Mouse (Mus musculus): ENCODE results near the gene Cul4a. TPM values are rescaled to one million over a fixed set of nuclear protein-coding genes. Genes with fewer than 3 reads are reported as not detected.

Cul4a gene
- 15.5 TPM for polyA plus RNA-seq (2015; fragmentation: Illumina TruSeq; extraction: RNeasy Lipid Tissue Mini Kit (QIAGEN cat#74804); ENCODE audit: insufficient read depth, low read depth, low replicate concordance)

DNA sequence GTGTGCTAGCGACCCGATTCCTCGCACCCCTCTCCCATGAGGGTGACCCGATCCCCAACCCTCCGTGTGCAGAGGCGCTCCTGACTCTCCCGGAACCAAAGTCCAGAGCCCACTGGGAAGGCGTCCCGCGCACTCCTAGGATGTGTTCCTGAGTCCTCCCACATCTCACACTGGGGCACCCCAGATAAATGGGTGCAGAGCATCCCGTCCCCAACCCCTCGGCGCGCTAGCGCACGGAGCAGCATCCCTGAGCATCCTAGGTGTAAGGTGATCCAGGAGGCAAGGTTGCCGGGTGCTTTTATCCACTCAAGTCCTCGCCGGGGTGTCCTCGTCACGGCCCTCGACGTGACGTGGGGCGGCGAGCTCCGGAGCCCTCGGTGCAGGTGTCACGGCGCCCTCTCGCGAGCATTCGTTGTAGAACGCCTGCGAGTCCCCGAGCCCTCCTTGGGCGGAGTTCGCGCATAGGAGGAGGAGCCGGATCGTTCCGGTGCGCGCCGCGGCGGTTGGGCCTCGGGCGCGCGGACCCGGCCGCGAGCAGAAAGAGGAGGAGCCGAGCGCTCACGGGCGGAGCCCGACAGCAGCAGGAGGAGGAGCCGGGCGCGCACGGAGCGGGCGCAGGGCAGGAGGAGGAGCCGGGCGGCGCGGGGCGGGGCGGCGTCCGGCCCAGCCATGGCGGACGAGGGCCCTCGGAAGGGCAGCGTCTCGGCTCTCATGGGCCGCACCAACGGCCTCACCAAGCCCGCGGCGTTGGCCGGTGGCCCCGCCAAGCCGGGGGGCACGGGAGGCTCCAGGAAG is at the start of gene Cul4a, which contains the start of gene Pcid2:
TSS of gene Cul4a (plus strand) at position 535 of the 795 bp plus-strand sequence.
TSS of gene Pcid2 (minus strand) at position 373 of the 795 bp plus-strand sequence.

DNA sequence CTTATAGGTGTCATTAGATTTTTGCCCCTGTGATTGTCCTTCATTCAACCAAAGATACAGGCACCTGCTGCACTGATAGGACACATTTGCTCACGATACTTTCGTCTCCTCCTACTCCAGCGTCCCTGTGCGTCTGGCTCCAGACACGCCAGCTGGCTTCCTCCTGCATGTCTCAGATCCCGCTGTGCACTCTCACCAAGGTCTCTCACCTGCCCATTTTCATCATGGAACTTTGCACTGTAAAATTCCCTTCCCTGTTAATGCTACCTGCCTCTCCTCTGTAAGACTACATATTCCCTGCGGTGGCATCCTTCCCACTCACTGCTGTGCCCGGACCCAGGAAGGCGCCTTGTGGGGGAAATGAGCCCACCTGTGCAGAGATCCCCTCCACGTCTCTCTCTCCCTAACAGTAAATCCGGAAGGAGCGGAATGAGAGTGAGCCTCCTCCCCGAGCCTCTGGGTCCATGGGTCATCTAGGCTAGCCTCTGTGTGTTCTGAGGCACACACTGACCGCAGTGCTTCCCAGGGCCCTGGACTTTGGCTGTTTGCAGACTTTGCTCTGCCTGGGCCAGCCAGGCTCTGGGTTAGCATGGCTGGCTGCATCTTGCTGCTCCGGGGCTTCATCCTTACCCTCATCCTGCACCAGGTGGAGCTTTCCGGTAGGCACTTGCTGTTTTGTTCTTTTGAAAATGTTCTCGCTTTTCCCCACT is 44.8 kb upstream of the Cul4a start, which contains the start of gene Proz:
TSS of gene Proz (plus strand) at position 474 of the 710 bp plus-strand sequence.

DNA sequence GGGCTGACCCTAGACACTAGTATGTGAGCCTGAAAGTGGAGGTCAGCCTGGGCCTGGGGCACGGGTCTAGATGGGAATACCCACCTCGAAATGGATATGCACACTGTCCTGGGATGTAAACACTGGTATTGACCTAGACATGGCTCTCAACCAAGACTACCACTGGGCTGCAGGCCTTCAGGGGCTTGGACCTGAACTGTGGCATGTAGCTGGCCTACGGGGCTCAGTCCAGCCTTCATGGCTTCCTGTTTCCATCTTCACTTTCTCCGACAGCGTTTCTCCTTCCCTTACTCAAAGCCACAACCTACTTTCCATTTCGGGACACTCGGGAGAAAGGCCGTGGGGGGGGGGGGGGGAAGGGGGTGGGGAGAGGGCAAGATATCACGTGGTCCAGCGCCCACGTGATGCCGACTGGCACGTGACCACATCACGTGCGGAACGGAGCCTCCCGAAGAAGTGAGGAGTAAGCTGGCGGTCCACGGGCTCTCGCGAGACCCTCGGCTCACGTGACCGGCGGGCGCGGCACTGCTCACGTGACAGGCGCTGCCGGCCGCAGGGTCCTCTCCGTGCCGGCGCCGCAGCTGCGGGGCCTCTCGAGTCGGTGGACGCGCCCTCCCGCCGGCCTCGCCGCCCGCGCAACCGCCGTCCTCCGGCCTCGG is 53.4 kb downstream of the Cul4a start, which contains the start of gene Lamp1:
TSS of gene Lamp1 (plus strand) at position 444 of the 659 bp plus-strand sequence.

Other genes starting within 250 kb of the Cul4a start
- gene Mcf2l, start 231.8 kb upstream of the Cul4a start, polyA plus RNA-seq (2015; fragmentation: Illumina TruSeq; extraction: RNeasy Lipid Tissue Mini Kit (QIAGEN cat#74804); ENCODE audit: insufficient read depth, low read depth, low replicate concordance): 34.9 TPM
- gene F7, start 79.6 kb upstream of the Cul4a start, polyA plus RNA-seq (2015; fragmentation: Illumina TruSeq; extraction: RNeasy Lipid Tissue Mini Kit (QIAGEN cat#74804); ENCODE audit: insufficient read depth, low read depth, low replicate concordance): not detected
- gene F10, start 68.3 kb upstream of the Cul4a start, polyA plus RNA-seq (2015; fragmentation: Illumina TruSeq; extraction: RNeasy Lipid Tissue Mini Kit (QIAGEN cat#74804); ENCODE audit: insufficient read depth, low read depth, low replicate concordance): 0.76 TPM
- gene Proz, start 44.7 kb upstream of the Cul4a start, polyA plus RNA-seq (2015; fragmentation: Illumina TruSeq; extraction: RNeasy Lipid Tissue Mini Kit (QIAGEN cat#74804); ENCODE audit: insufficient read depth, low read depth, low replicate concordance): not detected
- gene Pcid2, start 162 bp upstream of the Cul4a start, polyA plus RNA-seq (2015; fragmentation: Illumina TruSeq; extraction: RNeasy Lipid Tissue Mini Kit (QIAGEN cat#74804); ENCODE audit: insufficient read depth, low read depth, low replicate concordance): 7.4 TPM
- gene Lamp1, start 53.5 kb downstream of the Cul4a start, polyA plus RNA-seq (2015; fragmentation: Illumina TruSeq; extraction: RNeasy Lipid Tissue Mini Kit (QIAGEN cat#74804); ENCODE audit: insufficient read depth, low read depth, low replicate concordance): 98.1 TPM
- gene Grtp1, start 95.0 kb downstream of the Cul4a start, polyA plus RNA-seq (2015; fragmentation: Illumina TruSeq; extraction: RNeasy Lipid Tissue Mini Kit (QIAGEN cat#74804); ENCODE audit: insufficient read depth, low read depth, low replicate concordance): 3.3 TPM
- not detected for gene Adprhl1, start 148.5 kb downstream of the Cul4a start, polyA plus RNA-seq (2015; fragmentation: Illumina TruSeq; extraction: RNeasy Lipid Tissue Mini Kit (QIAGEN cat#74804); ENCODE audit: insufficient read depth, low read depth, low replicate concordance)
- 7.2 TPM for gene Dcun1d2, start 182.5 kb downstream of the Cul4a start, polyA plus RNA-seq (2015; fragmentation: Illumina TruSeq; extraction: RNeasy Lipid Tissue Mini Kit (QIAGEN cat#74804); ENCODE audit: insufficient read depth, low read depth, low replicate concordance)
- gene Tmco3, start 182.6 kb downstream of the Cul4a start, polyA plus RNA-seq (2015; fragmentation: Illumina TruSeq; extraction: RNeasy Lipid Tissue Mini Kit (QIAGEN cat#74804); ENCODE audit: insufficient read depth, low read depth, low replicate concordance): 9.8 TPM
- gene Tfdp1, start 233.1 kb downstream of the Cul4a start, polyA plus RNA-seq (2015; fragmentation: Illumina TruSeq; extraction: RNeasy Lipid Tissue Mini Kit (QIAGEN cat#74804); ENCODE audit: insufficient read depth, low read depth, low replicate concordance): 13.9 TPM